Mouse (Mus musculus): ENCODE data around the gene Fam205a1.
"Not testable (repeated sequence)": the region's sequence is repeated elsewhere in the genome, so short reads cannot be mapped to it uniquely, and the experiment has no call there.

Fam205a1 gene

GRCm38 (mm10) chr4:42853788-42854187 lies at the start of gene Fam205a1:
TSS of gene Fam205a1 (minus strand) at chr4:42853888.
- DNase-seq, result not testable (repeated sequence)

GRCm38 (mm10) chr4:42902730-42903129 lies 49.0 kb upstream of the Fam205a1 start:
- no peak for DNase-seq

- peak; percentile 24 to 65 for DNase-seq
Observed at GRCm38 (mm10) chr4:42902174-42902573, 48.5 kb upstream of the Fam205a1 start.

GRCm38 (mm10) chr4:42900878-42901277 lies 47.2 kb upstream of the Fam205a1 start:
- DNase-seq, result no peak

GRCm38 (mm10) chr4:42898914-42899313 lies 45.2 kb upstream of the Fam205a1 start:
- no peak for DNase-seq

GRCm38 (mm10) chr4:42895118-42895517 lies 41.4 kb upstream of the Fam205a1 start:
- DNase-seq, result no peak

- DNase-seq, result no peak
Observed at GRCm38 (mm10) chr4:42891176-42891575, 37.5 kb upstream of the Fam205a1 start.

- no peak for DNase-seq
Observed at GRCm38 (mm10) chr4:42888806-42889205, 35.1 kb upstream of the Fam205a1 start.

GRCm38 (mm10) chr4:42886926-42887325 lies 33.2 kb upstream of the Fam205a1 start:
- DNase-seq, result no peak

GRCm38 (mm10) chr4:42880677-42880948 lies 26.9 kb upstream of the Fam205a1 start:
- DNase-seq, result no peak

- peak; percentile 52 to 56 for DNase-seq
Observed at GRCm38 (mm10) chr4:42879829-42880676, 26.4 kb upstream of the Fam205a1 start.

- DNase-seq, result no peak
Observed at GRCm38 (mm10) chr4:42877657-42878056, 24.0 kb upstream of the Fam205a1 start.

- DNase-seq, result peak; percentile 76 to 82
Observed at GRCm38 (mm10) chr4:42876586-42877291, 23.1 kb upstream of the Fam205a1 start.

GRCm38 (mm10) chr4:42874134-42874533 lies 20.4 kb upstream of the Fam205a1 start, which contains the start of gene Fam205c:
TSS of gene Fam205c (minus strand) at chr4:42874234.
- DNase-seq, result no peak

- no peak for DNase-seq
Observed at GRCm38 (mm10) chr4:42872746-42873435, 19.2 kb upstream of the Fam205a1 start.

GRCm38 (mm10) chr4:42872151-42872550 lies 18.5 kb upstream of the Fam205a1 start:
- no peak for DNase-seq

- no peak for DNase-seq
Observed at GRCm38 (mm10) chr4:42870748-42871147, 17.1 kb upstream of the Fam205a1 start.

GRCm38 (mm10) chr4:42868193-42868592 lies 14.5 kb upstream of the Fam205a1 start:
- DNase-seq, result no peak

GRCm38 (mm10) chr4:42867390-42867789 lies 13.7 kb upstream of the Fam205a1 start:
- DNase-seq, result no peak

GRCm38 (mm10) chr4:42863487-42863886 lies 9.8 kb upstream of the Fam205a1 start:
- not testable (repeated sequence) for DNase-seq

GRCm38 (mm10) chr4:42860483-42860882 lies 6.8 kb upstream of the Fam205a1 start:
- not testable (repeated sequence) for DNase-seq

GRCm38 (mm10) chr4:42856671-42857070 lies 3.0 kb upstream of the Fam205a1 start, which contains the start of gene Gm12394:
TSS of gene Gm12394 (minus strand) at chr4:42856771.
- not testable (repeated sequence) for DNase-seq

All from cerebellum, postnatal 14 days (tissue).